Mouse (Mus musculus): ENCODE data around the gene Cuedc2.

DNA sequence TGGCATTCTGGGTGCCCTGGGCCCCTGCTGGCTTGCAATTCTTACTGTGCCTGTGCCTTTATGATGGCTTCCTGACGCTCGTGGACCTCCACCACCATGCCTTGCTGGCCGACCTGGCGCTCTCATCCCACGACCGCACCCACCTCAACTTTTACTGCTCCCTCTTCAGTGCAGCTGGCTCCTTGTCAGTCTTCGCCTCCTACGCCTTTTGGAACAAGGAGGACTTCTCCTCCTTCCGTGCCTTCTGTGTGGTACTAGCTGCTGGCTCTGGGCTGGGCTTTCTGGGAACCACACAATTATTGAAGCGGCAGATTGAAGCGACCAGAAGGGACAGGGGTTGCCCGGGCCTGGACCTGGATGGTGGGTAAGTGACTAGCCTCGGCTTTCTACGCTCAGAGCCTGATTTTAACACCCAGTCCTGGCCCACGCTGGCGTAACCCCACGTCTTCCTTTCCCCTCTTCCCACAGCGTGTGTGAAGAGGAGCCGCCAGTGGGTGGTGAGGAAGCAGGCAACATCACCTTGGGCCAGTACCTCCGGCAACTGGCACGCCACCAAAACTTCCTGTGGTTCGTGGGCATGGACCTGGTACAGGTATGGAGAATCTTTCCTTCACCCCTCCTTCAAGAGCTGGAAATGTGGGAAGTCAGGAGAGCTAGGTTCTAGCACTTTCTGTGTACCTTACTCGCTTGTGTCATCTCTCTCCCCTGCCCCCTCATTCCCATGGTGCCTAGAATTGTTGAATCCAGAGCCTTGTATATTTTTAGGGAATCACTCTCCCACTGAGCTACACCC, 29.5 kb upstream of the Cuedc2 start:
- TF ChIP-seq CTCF (IDR thresholded peaks at IDR 0.05; ENCODE audit: low read depth) = no peak
- no peak for TF ChIP-seq EP300 (IDR thresholded peaks at IDR 0.05; ENCODE audit: low read depth)
